Mouse (Mus musculus) splenic B cell, adult 2 months (primary cell): Measurements from ENCODE around the gene Rhoh.
A peak's percentile ranks its signal among the peaks of the same experiment; 100 is the strongest.

Source experiments
- DNase-seq: peaks from one replicate; pipeline ENCODE4 v3.0.0-alpha.2; 2011; ENCODE audit warnings: low read depth, low spot score
- H3K27me3 ChIP-seq: 2 replicates; pipeline ENCODE4 v1.6.1; 2012; ENCODE audit warnings: mild to moderate bottlenecking, low read length, moderate library complexity, mixed read lengths; ENCODE audit not compliant: control insufficient read depth, poor library complexity, insufficient read depth, severe bottlenecking
- H3K36me3 ChIP-seq: 2 replicates; pipeline ENCODE4 v1.6.1; 2012; ENCODE audit warnings: mild to moderate bottlenecking, low read length, moderate library complexity, mixed read lengths; ENCODE audit not compliant: control insufficient read depth, poor library complexity, insufficient read depth, severe bottlenecking

The Rhoh gene

DNA sequence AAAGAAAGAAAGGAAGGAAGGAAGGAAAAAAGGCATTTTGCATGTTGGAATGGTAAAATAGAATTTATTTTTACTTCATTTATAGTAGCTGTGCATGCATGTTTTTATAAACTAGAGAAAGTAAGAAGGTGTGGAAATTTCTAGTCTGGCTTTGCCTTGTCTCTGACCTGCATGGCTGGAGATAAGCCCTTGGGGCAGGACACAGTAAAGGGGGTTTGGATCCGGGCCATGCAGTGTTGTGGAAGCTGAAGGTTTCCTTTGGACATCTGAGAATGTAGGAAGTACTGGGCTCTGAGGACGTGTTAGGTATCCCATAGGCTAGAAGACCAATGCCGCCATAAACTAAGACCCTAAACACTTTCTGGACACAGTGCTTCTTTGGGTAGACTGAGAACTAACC, 7.4 kb downstream of the Rhoh start:
- H3K36me3 ChIP-seq, result no peaks in the 10 kb centered on the region
- DNase-seq, result no peak
- no peaks in the 10 kb centered on the region for H3K27me3 ChIP-seq

- H3K36me3 ChIP-seq, result no peaks in the 10 kb centered on the region
- DNase-seq, result no peak
- H3K27me3 ChIP-seq, result no peaks in the 10 kb centered on the region
Observed at GRCm38 (mm10) chr5:65869660-65870059, 8.6 kb downstream of the Rhoh start.

DNA sequence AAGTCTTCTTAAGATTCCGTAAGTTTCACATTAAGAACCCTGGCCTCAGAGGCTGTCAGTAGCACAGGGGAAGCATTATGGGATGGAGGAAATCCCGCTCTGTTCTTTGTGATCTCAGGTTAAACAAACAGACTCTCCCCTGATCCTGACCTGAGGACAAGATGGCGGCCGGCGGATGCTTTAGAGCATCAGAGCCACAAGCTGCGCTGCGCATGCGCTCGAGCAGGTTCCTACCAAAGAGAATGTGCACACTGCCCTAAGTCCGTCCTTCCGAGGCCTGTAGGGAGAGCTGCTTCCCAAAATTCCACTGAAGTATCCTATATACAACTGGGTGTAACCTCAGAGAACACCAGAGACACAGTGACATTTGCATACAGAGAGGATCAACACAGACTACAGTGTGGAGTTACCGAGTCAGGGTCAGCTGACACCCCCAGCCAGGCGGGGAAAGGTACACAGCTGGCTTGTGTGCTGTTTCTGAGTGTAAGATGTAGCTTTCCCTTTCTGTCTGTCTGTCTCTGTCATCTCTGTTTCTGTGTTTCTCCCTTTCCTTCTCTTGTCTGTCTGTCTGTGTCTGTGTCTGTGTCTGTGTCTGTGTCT, 10.4 kb downstream of the Rhoh start:
- DNase-seq, result no peak
- no peaks in the 10 kb centered on the region for H3K27me3 ChIP-seq
- no peaks in the 10 kb centered on the region for H3K36me3 ChIP-seq

DNA sequence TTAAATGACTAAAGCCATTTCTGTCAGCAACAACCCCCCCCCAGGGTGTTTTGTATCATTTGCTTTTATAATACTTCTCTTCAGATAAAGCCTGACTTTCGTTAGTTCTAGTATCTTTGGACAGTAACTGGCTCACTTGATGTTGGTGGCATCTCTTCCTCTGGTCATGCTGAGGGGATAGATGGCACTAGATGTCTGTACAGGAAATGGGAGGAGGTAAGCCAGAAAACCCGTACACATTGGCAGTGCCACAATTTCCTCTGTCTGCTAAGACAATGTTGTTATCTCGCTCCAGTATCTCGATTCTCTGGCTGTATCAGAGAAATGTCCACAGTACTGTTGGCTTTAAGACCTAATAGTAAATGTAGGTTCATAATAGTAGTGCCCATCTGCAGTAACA, 12.2 kb downstream of the Rhoh start:
- no peaks in the 10 kb centered on the region for H3K36me3 ChIP-seq
- DNase-seq, result no peak
- H3K27me3 ChIP-seq, result no peaks in the 10 kb centered on the region

- H3K36me3 ChIP-seq, result peaks cover 5% of the 10 kb centered on the region; the same call in 1 of the 2 replicates
- DNase-seq, result no peak
- H3K27me3 ChIP-seq, result no peaks in the 10 kb centered on the region
Observed at GRCm38 (mm10) chr5:65875269-65875668, 14.3 kb downstream of the Rhoh start.

GRCm38 (mm10) chr5:65878367-65878766, 17.4 kb downstream of the Rhoh start:
- Histone ChIP-seq H3K36me3 (peaks cover 5% of the 10 kb centered on the region; the same call in 1 of the 2 replicates), H3K27me3 (no peaks in the 10 kb centered on the region)
- DNase-seq, result no peak

DNA sequence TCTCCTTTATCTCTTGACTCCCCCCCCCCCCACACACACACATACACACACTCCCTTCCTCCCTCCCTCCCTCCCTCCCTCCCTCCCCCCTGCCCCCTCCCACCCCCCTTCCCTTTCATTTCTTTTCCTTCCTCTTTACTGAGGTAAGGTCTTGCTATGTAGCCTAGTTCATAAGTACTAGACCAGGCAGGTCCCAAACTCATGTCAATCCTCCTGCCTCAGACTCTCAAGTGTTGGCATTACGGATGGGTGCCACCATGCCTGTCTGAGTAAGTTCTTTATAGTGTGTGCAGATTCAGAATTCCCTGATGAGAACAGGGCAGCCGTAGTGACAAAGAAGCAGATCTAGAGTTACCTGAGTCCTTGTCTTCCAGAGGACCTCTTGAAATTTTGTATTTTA, 20.2 kb downstream of the Rhoh start:
- Histone ChIP-seq H3K36me3 (peaks cover 12% of the 10 kb centered on the region; the same call in 1 of the 2 replicates), H3K27me3 (no peaks in the 10 kb centered on the region)
- peak; percentile 43 for DNase-seq

- Histone ChIP-seq H3K36me3 (peaks cover 12% of the 10 kb centered on the region; the same call in 1 of the 2 replicates), H3K27me3 (no peaks in the 10 kb centered on the region)
- DNase-seq, result no peak
Observed at GRCm38 (mm10) chr5:65882476-65883205, 21.6 kb downstream of the Rhoh start.

DNA sequence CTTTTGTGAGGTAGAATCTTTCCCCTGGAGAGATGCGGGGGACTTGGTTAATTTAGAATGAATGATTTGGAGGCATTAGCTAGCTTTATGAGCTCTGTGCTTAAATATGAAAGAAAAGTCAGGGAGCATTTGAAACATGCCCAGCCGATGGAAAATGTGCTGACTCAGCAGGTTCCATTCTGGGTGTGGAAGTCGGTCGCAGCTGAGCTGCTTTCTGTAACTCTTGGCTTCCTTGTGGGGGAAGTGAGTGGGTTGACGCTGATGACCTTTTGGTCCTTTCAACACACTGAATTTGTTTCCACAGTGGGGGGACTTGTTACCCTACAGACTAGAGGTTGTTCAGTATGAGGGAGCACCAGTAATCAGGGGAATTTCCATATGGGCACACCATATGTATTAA, 22.3 kb downstream of the Rhoh start:
- peak; percentile 67 for DNase-seq
- H3K36me3 ChIP-seq, result peaks cover 12% of the 10 kb centered on the region; the same call in 1 of the 2 replicates
- H3K27me3 ChIP-seq, result no peaks in the 10 kb centered on the region

- Histone ChIP-seq H3K27me3 (no peaks in the 10 kb centered on the region), H3K36me3 (peaks cover 7% of the 10 kb centered on the region; the same call in 1 of the 2 replicates)
- no peak for DNase-seq
Observed at GRCm38 (mm10) chr5:65885699-65886443, 24.9 kb downstream of the Rhoh start.

GRCm38 (mm10) chr5:65888102-65888501, 27.1 kb downstream of the Rhoh start:
- Histone ChIP-seq H3K36me3 (peaks cover 13% of the 10 kb centered on the region; the same call in 1 of the 2 replicates), H3K27me3 (no peaks in the 10 kb centered on the region)
- no peak for DNase-seq

GRCm38 (mm10) chr5:65888998-65889397, 28.0 kb downstream of the Rhoh start:
- DNase-seq, result peak; percentile 59
- no peaks in the 10 kb centered on the region for H3K27me3 ChIP-seq
- peaks cover 13% of the 10 kb centered on the region; the same call in 1 of the 2 replicates for H3K36me3 ChIP-seq

- no peaks in the 10 kb centered on the region for H3K27me3 ChIP-seq
- DNase-seq, result peak; percentile 48
- H3K36me3 ChIP-seq, result peaks cover 6% of the 10 kb centered on the region; the same call in 1 of the 2 replicates
Observed at GRCm38 (mm10) chr5:65891251-65891826, 30.3 kb downstream of the Rhoh start.

GRCm38 (mm10) chr5:65895121-65895692, 34.2 kb downstream of the Rhoh start:
- Histone ChIP-seq H3K36me3 (peaks cover 6% of the 10 kb centered on the region; the same call in 1 of the 2 replicates), H3K27me3 (no peaks in the 10 kb centered on the region)
- DNase-seq, result peak; percentile 59
